Mouse (Mus musculus): ENCODE measurements around the gene Ccni.

- TF ChIP-seq CTCF (IDR thresholded peaks at IDR 0.05; ENCODE audit: low read depth) = no peak
- TF ChIP-seq EP300 (IDR thresholded peaks at IDR 0.05; ENCODE audit: low read depth) = no peak
These were observed 27.8 kb upstream of the Ccni start for GRCm38 (mm10) chr5:93234130-93234529.

Measured in liver, embryonic 14.5 days (tissue).